Mouse (Mus musculus): ENCODE measurements around the gene Stk11ip. TPM values are rescaled to one million over a fixed set of nuclear protein-coding genes. Genes with fewer than 3 reads are reported as not detected.

The Stk11ip gene
- polyA plus RNA-seq, 1 experiment from 2014 or later = 14.3 TPM

GRCm38 (mm10) chr1:75558388-75559178 is 37.3 kb downstream of the Stk11ip start:
- H3K4me1 ChIP-seq (ENCODE audit: control insufficient read depth, insufficient read depth, low read length) = peaks cover 34% of the 10 kb centered on the region
- H3K9ac ChIP-seq (ENCODE audit: low read length) = peak overlapping the region; percentile 66
- ATAC-seq (replicated peaks; ENCODE audit: extremely low read depth, insufficient read depth, low FRiP score) = no peak
- no peak overlapping the region for H3K4me3 ChIP-seq (ENCODE audit: low read length)
- peak overlapping the region; percentile 95 for H3K27ac ChIP-seq (ENCODE audit: low read length)
- peak overlapping the region; percentile 60 for H3K4me2 ChIP-seq (ENCODE audit: low read depth, low read length)
- WGBS = 75% methylated on average over 18 of the region's 18 CpGs
- H3K27me3 ChIP-seq (ENCODE audit: control insufficient read depth, insufficient read depth, low read length) = no peaks in the 10 kb centered on the region
- peaks cover 17% of the 10 kb centered on the region for H3K36me3 ChIP-seq (ENCODE audit: control insufficient read depth, insufficient read depth)
- 0 out of 2 replicates have a peak, but pooled peaks cover 3% of the 10 kb centered on the region for H3K9me3 ChIP-seq (replicated peaks; ENCODE audit: control insufficient read depth, low read length)

GRCm38 (mm10) chr1:75559212-75559925 is 38.0 kb downstream of the Stk11ip start:
- WGBS = 3% methylated on average over 17 of the region's 17 CpGs
- H3K4me3 ChIP-seq (ENCODE audit: low read length) = peak overlapping the region; percentile 24
- peaks cover 34% of the 10 kb centered on the region for H3K4me1 ChIP-seq (ENCODE audit: control insufficient read depth, insufficient read depth, low read length)
- no peaks in the 10 kb centered on the region for H3K27me3 ChIP-seq (ENCODE audit: control insufficient read depth, insufficient read depth, low read length)
- ATAC-seq (replicated peaks; ENCODE audit: extremely low read depth, insufficient read depth, low FRiP score) = peak; percentile 93
- H3K4me2 ChIP-seq (ENCODE audit: low read depth, low read length) = peak overlapping the region; percentile 60
- peaks cover 14% of the 10 kb centered on the region for H3K36me3 ChIP-seq (ENCODE audit: control insufficient read depth, insufficient read depth)
- peak overlapping the region; percentile 66 for H3K9ac ChIP-seq (ENCODE audit: low read length)
- 0 out of 2 replicates have a peak, but pooled peaks cover 3% of the 10 kb centered on the region for H3K9me3 ChIP-seq (replicated peaks; ENCODE audit: control insufficient read depth, low read length)
- H3K27ac ChIP-seq (ENCODE audit: low read length) = peak overlapping the region; percentile 95

GRCm38 (mm10) chr1:75560206-75560913 is 39.0 kb downstream of the Stk11ip start:
- no peak for ATAC-seq (replicated peaks; ENCODE audit: extremely low read depth, insufficient read depth, low FRiP score)
- Histone ChIP-seq H3K9me3 (replicated peaks; ENCODE audit: control insufficient read depth, low read length) (0 out of 2 replicates have a peak, but pooled peaks cover 3% of the 10 kb centered on the region), H3K4me3 (ENCODE audit: low read length) (no peak overlapping the region), H3K27ac (ENCODE audit: low read length) (no peak overlapping the region), H3K4me1 (ENCODE audit: control insufficient read depth, insufficient read depth, low read length) (peaks cover 34% of the 10 kb centered on the region), H3K9ac (ENCODE audit: low read length) (no peak overlapping the region), H3K4me2 (ENCODE audit: low read depth, low read length) (no peak overlapping the region), H3K27me3 (ENCODE audit: control insufficient read depth, insufficient read depth, low read length) (no peaks in the 10 kb centered on the region), H3K36me3 (ENCODE audit: control insufficient read depth, insufficient read depth) (peaks cover 8% of the 10 kb centered on the region; the same call in 1 of the 2 replicates)
- WGBS = 73% methylated on average over 12 of the region's 12 CpGs

GRCm38 (mm10) chr1:75561221-75561897 is 40.0 kb downstream of the Stk11ip start:
- H3K9ac ChIP-seq (ENCODE audit: low read length) = no peak overlapping the region; the same call in 1 of the 2 replicates
- no peak overlapping the region for H3K4me3 ChIP-seq (ENCODE audit: low read length)
- 30% methylated on average over 4 of the region's 4 CpGs for WGBS
- H3K36me3 ChIP-seq (ENCODE audit: control insufficient read depth, insufficient read depth) = peaks cover 6% of the 10 kb centered on the region; the same call in 1 of the 2 replicates
- no peaks in the 10 kb centered on the region for H3K27me3 ChIP-seq (ENCODE audit: control insufficient read depth, insufficient read depth, low read length)
- no peak for ATAC-seq (replicated peaks; ENCODE audit: extremely low read depth, insufficient read depth, low FRiP score)
- H3K4me2 ChIP-seq (ENCODE audit: low read depth, low read length) = no peak overlapping the region
- peaks cover 37% of the 10 kb centered on the region for H3K4me1 ChIP-seq (ENCODE audit: control insufficient read depth, insufficient read depth, low read length)
- peak overlapping the region; percentile 65 for H3K27ac ChIP-seq (ENCODE audit: low read length)
- H3K9me3 ChIP-seq (replicated peaks; ENCODE audit: control insufficient read depth, low read length) = 0 out of 2 replicates have a peak, but pooled peaks cover 3% of the 10 kb centered on the region

GRCm38 (mm10) chr1:75561898-75562238 is 40.5 kb downstream of the Stk11ip start:
- 24% methylated on average over 1 of the region's 1 CpGs for WGBS
- H3K36me3 ChIP-seq (ENCODE audit: control insufficient read depth, insufficient read depth) = peaks cover 6% of the 10 kb centered on the region; the same call in 1 of the 2 replicates
- H3K9ac ChIP-seq (ENCODE audit: low read length) = no peak overlapping the region; the same call in 1 of the 2 replicates
- H3K4me3 ChIP-seq (ENCODE audit: low read length) = no peak overlapping the region
- no peak for ATAC-seq (replicated peaks; ENCODE audit: extremely low read depth, insufficient read depth, low FRiP score)
- H3K4me1 ChIP-seq (ENCODE audit: control insufficient read depth, insufficient read depth, low read length) = peaks cover 38% of the 10 kb centered on the region
- H3K9me3 ChIP-seq (replicated peaks; ENCODE audit: control insufficient read depth, low read length) = 0 out of 2 replicates have a peak, but pooled peaks cover 3% of the 10 kb centered on the region
- H3K4me2 ChIP-seq (ENCODE audit: low read depth, low read length) = no peak overlapping the region
- H3K27ac ChIP-seq (ENCODE audit: low read length) = peak overlapping the region; percentile 65
- H3K27me3 ChIP-seq (ENCODE audit: control insufficient read depth, insufficient read depth, low read length) = no peaks in the 10 kb centered on the region

- WGBS = 85% methylated on average over 2 of the region's 2 CpGs
- no peaks in the 10 kb centered on the region for H3K36me3 ChIP-seq (ENCODE audit: control insufficient read depth, insufficient read depth)
- H3K9ac ChIP-seq (ENCODE audit: low read length) = no peak overlapping the region
- 0 out of 2 replicates have a peak, but pooled peaks cover 3% of the 10 kb centered on the region for H3K9me3 ChIP-seq (replicated peaks; ENCODE audit: control insufficient read depth, low read length)
- H3K27me3 ChIP-seq (ENCODE audit: control insufficient read depth, insufficient read depth, low read length) = no peaks in the 10 kb centered on the region
- no peak overlapping the region for H3K4me3 ChIP-seq (ENCODE audit: low read length)
- H3K4me1 ChIP-seq (ENCODE audit: control insufficient read depth, insufficient read depth, low read length) = peaks cover 32% of the 10 kb centered on the region
- no peak for ATAC-seq (replicated peaks; ENCODE audit: extremely low read depth, insufficient read depth, low FRiP score)
- H3K27ac ChIP-seq (ENCODE audit: low read length) = no peak overlapping the region
- H3K4me2 ChIP-seq (ENCODE audit: low read depth, low read length) = no peak overlapping the region
Observed at GRCm38 (mm10) chr1:75564102-75564501, 42.8 kb downstream of the Stk11ip start.

- Histone ChIP-seq H3K4me3 (ENCODE audit: low read length) (no peak overlapping the region), H3K4me2 (ENCODE audit: low read depth, low read length) (no peak overlapping the region), H3K9me3 (replicated peaks; ENCODE audit: control insufficient read depth, low read length) (0 out of 2 replicates have a peak, but pooled peaks cover 3% of the 10 kb centered on the region), H3K27ac (ENCODE audit: low read length) (peak overlapping the region; percentile 14; the same call in 1 of the 2 replicates), H3K27me3 (ENCODE audit: control insufficient read depth, insufficient read depth, low read length) (no peaks in the 10 kb centered on the region), H3K36me3 (ENCODE audit: control insufficient read depth, insufficient read depth) (no peaks in the 10 kb centered on the region), H3K4me1 (ENCODE audit: control insufficient read depth, insufficient read depth, low read length) (peaks cover 28% of the 10 kb centered on the region), H3K9ac (ENCODE audit: low read length) (no peak overlapping the region)
- ATAC-seq (replicated peaks; ENCODE audit: extremely low read depth, insufficient read depth, low FRiP score) = no peak
- WGBS = 35% methylated on average over 5 of the region's 5 CpGs
Observed at GRCm38 (mm10) chr1:75564916-75565315, 43.6 kb downstream of the Stk11ip start.

- H3K4me2 ChIP-seq (ENCODE audit: low read depth, low read length) = peak overlapping the region; percentile 11; the same call in 1 of the 2 replicates
- H3K9ac ChIP-seq (ENCODE audit: low read length) = 0 out of 2 replicates have a peak overlapping the region, but pooled peaks have one; percentile 5
- H3K4me1 ChIP-seq (ENCODE audit: control insufficient read depth, insufficient read depth, low read length) = peaks cover 34% of the 10 kb centered on the region
- H3K36me3 ChIP-seq (ENCODE audit: control insufficient read depth, insufficient read depth) = no peaks in the 10 kb centered on the region
- 0 out of 2 replicates have a peak, but pooled peaks cover 3% of the 10 kb centered on the region for H3K9me3 ChIP-seq (replicated peaks; ENCODE audit: control insufficient read depth, low read length)
- 40% methylated on average over 9 of the region's 9 CpGs for WGBS
- no peak overlapping the region for H3K4me3 ChIP-seq (ENCODE audit: low read length)
- peak overlapping the region; percentile 79 for H3K27ac ChIP-seq (ENCODE audit: low read length)
- no peak for ATAC-seq (replicated peaks; ENCODE audit: extremely low read depth, insufficient read depth, low FRiP score)
- no peaks in the 10 kb centered on the region for H3K27me3 ChIP-seq (ENCODE audit: control insufficient read depth, insufficient read depth, low read length)
Observed at GRCm38 (mm10) chr1:75565616-75566015, 44.3 kb downstream of the Stk11ip start.

All from heart, embryonic 16.5 days (tissue).